Mouse (Mus musculus): ENCODE data around the gene Hhat.
A peak's percentile ranks its signal among the peaks of the same experiment; 100 is the strongest.

Gene Hhat

DNA sequence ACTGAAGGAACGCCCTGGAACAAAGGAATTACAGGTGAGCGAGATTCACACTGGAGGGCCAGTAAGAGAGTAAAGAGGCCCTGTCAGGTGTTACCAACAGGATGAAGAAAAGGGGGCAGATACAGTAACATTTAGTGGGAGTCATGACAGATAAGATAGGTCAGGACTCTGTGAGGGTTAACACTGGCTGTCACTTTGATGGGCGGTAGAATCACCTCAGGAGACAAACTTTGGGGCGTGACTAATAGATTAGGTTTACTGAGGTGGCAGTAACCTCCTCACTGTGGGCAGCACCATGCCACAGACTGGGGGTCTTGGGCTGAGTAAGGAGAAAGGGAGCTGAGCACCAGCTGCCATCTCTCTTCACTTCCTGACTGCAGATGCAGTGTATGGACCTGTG is 121.0 kb downstream of the Hhat start:
- DNase-seq: no peak

- no peak for DNase-seq
Measured at GRCm38 (mm10) chr1:192649233-192649632, 121.8 kb downstream of the Hhat start.

GRCm38 (mm10) chr1:192647361-192647760 is 123.7 kb downstream of the Hhat start:
- DNase-seq: no peak

DNA sequence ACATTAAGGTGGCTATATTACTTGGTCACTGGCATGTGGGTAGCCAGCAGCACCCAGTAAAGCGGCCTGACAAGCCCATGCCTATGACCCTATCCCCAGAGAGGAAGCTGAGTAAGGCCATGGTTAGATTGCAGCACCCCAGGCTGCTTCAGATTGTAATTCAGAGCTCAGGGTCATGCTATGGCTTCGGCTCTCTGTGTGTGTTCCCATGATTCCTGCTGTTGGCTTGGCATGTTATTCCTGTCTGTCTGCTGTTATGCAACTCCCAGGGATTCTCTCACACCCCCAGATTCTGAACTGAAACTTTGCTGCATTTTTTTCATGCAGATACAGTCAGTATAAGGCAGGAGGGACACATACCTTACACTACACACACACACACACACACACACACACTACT is 128.9 kb downstream of the Hhat start:
- no peak for DNase-seq

- no peak for DNase-seq
Measured at GRCm38 (mm10) chr1:192639175-192639574, 131.8 kb downstream of the Hhat start.

GRCm38 (mm10) chr1:192621843-192622242 is 149.2 kb downstream of the Hhat start:
- DNase-seq: no peak

GRCm38 (mm10) chr1:192613271-192613670 is 157.8 kb downstream of the Hhat start:
- DNase-seq: no peak

- DNase-seq: peak; percentile 79 to 90
Measured at GRCm38 (mm10) chr1:192611996-192612739, 158.9 kb downstream of the Hhat start.

DNA sequence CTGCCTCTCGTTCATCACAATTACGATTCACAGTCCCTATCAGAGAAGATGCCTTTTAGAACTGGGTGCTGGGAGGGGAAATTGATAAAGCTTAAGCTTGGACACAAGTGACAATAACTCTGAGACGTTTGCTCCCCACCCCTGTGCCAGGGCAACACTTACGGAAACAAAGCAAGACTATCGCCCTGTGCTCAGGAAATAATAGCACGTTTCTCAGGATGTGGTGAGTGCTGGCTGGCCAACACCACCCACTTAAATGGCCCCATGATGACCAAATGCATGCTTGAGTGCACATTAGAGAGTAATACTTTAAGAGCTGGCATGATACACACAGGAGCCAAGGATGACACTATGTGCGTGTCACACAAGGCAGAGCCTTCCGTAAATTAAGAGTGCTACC is 164.1 kb downstream of the Hhat start:
- DNase-seq: no peak

GRCm38 (mm10) chr1:192604413-192604812 is 166.6 kb downstream of the Hhat start:
- DNase-seq: no peak

DNA sequence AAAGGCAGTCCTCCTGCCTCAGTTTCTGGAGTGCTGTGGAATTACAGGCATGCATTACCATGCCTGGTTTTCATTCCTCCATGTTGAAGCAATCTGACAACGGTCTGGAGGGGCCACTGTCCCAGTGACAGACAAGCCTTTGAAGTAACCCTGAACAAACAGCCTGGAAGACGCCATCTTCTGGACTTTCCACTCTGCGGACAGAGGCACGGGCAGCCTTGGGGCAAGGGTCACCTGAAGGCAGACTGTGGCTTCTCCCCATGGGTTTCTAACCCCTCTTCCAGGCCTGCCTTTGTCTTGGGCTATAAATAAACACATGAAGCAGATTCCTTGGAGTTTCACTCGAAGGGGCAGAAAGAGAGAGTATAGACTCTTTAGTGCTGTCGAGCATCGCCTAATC is 167.5 kb downstream of the Hhat start:
- DNase-seq: peak; percentile 43 to 61

DNA sequence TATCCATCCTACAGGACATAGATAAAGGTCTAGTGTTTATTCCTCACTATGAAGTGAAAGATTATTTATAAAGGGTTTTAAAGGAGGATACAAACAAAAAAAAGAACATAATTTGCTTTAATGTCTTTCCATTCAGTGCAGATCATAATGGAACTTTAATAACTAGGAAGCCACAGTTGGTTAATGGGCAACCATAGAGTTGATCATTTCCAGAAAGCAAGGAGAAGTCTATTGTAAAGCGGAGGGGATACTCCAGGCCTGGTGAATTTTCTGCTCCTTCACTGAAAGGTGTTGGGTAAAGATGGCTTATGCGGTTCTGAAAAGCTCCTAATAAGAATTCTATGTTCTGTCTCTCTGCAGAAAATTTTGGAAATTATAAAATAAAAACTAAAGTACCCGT is 169.8 kb downstream of the Hhat start:
- peak; percentile 27 for DNase-seq

DNA sequence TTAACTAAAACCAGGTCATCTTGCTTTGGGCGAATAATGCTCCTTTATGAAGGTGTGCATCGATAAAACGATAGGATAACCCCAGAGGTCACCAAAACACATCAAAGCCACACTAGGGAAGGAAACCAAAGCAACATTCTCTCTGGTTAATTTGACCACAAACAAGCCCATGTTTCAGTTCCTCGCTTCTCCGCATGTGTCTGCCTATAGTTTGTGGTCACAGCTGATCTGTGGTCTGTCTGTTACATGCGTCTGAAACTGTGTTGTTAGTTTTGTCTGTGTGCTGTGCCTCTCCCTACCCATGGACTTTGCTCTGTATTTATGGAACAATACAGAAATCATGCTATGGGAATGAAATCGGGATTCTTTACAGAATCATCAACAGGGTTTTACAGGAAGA is 171.3 kb downstream of the Hhat start:
- no peak for DNase-seq

- DNase-seq: peak; percentile 76 to 93
Measured at GRCm38 (mm10) chr1:192598380-192598779, 172.6 kb downstream of the Hhat start.

DNA sequence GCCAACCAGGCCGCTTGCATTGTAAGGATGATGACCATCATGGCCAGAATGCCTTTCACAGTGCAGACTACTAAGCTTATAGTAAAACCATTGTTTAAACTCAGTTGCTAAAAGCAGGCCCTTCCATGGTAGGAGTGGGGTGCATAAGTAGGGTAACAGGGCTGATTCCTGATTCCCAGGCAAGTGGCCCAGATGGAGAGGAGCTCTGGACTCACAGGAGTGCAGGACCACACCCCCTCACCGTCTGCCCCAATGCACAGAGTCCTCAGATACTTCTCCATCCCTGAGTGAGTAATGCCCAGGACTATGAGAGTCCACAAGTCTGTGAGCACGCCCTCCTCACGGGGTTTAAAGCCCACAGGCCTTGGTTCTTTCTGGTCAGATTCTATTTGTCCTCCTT is 175.6 kb downstream of the Hhat start:
- DNase-seq: no peak

DNA sequence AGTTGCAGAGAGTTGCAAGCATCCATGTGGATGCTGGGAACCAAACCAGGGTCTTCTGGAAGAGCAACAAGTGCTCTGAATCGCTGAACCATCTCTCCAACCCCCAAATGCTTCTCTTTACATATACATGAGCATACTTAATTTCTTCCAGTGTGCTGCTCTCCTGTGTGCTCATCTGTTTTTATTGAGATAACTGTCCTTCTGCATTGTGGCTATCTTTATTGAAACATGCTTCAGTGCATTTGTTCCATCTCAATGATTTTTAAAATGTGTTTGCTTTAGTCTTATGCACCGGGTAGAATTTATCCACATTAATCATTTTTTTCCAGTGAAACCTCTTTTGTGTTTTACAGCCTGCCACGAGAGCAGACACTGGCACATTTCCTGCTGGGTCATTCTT is 177.5 kb downstream of the Hhat start:
- DNase-seq: no peak

DNA sequence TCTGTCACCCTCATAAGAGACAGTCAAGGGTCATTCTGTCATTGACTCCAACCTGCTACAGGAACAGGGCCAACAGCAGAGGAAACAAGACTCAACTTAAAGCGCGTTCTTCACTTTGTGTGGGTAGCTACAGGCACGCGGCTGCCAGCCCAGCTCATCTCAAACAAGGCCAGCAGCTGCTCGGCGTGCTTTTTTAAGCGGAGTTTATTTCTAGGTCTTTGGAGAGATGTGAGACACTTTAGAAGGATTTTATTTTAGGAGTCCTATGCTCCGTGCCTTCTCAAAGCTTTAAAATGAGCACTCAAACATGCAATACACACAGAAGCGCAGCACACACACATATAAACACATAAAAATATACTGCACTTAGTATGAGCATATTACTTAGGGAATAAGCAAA is 183.6 kb downstream of the Hhat start:
- DNase-seq: no peak

- DNase-seq: no peak
Measured at GRCm38 (mm10) chr1:192585289-192585688, 185.7 kb downstream of the Hhat start.

DNA sequence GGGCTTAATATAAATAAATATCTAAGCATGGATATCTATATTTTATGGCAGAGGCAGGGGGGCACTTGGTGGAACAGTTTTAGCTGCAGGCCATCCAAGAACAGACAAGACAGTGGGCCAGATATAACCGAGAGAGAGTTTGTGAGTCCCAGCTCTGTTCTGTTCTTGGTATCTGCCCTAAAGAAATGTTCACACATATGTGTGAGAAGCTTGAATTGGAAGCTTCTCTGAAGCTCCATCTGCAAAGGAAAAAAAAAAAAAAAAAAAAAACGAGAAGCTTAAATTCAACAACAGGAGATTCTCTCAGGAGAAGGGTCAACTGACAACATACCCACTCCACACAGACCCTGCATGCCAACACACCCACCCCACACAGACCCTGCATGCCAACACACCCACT is 188.1 kb downstream of the Hhat start:
- no peak for DNase-seq

GRCm38 (mm10) chr1:192564691-192565090 is 206.3 kb downstream of the Hhat start:
- DNase-seq: no peak

DNA sequence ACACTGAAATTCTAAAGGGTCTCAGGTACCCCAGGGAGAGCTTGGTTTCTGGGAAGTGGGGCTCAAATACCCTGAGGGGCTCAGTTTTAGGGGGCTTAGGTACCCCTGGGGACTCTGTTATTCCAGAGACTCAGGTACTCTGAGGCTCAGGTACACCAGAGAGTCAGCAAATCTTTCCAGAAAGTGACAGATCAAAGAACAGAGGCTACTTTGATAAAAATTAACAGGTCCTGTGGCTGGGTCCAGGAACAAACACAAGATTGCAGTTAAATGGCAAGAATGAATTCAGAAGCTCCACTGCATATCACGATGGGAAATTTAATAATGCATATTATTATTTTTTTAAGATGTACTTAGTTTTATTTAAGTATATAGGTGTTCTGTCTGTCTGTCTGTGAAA is 211.7 kb downstream of the Hhat start:
- DNase-seq: peak; percentile 23 to 48

DNA sequence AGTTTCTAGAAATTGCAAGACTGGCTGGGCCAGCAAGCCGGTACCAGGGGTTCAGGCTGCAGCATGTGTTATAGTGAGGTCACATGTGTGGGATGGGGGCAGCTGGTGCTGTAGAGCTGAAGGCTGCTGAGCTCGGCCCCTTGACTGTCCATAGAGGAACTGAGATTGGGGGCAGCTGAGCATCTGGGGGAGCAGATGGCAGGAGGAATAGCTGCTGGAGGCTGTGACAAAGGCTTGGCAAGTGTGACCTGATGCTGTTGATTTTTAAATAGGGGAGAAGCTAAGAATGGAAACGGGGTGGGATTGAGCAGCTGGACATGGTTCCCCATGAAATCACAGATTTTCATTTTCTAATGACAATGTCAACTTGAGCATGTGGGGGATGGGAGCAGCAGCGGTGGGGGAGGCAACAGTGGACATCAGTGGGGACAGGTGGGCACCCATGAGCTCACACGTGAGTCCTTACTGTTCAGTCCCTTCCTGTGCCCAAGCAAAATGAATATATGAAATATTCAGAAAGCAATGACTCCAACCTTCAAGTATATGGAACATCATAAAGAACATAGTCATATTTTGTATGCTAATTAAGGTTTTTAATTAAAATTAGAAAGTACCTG is 212.9 kb downstream of the Hhat start:
- no peak for DNase-seq

DNA sequence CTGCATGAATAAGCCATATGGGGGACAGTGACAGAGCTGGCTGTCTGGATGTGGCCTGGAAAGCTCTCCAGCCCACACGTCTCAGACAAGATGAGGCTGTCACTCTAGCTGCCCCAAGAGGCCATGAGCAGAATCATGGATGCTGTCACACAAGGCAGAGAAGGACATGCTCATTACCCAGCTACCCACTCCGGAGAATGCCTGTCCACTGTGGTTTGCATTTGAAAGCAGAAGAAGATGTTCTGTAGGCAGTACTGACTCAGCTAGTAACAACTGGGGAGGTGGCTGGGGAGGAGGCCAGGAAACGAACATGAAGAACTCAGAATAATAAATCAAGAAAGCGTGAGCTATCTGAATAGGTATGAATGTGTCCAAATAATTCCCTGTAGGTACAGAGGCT is 215.5 kb downstream of the Hhat start:
- no peak for DNase-seq

DNA sequence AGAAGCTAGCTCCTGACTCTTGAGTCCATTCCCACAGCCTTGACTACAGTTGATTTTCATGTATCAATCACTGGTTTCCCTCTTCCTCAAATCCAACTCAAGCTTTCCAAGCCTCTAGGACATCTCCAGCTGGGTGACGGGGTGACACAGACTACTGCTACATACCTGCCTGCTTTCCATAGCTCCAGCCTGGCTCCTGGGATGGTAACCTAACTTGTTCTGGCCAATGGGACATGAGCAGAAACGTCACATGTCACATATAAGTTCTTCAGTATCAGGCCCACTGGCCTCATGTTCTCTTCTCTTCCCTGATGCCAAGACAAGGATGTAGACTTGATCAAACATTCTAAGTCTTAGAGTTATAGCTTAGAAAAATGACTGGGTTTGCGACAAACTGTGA is 220.5 kb downstream of the Hhat start:
- DNase-seq: no peak

DNA sequence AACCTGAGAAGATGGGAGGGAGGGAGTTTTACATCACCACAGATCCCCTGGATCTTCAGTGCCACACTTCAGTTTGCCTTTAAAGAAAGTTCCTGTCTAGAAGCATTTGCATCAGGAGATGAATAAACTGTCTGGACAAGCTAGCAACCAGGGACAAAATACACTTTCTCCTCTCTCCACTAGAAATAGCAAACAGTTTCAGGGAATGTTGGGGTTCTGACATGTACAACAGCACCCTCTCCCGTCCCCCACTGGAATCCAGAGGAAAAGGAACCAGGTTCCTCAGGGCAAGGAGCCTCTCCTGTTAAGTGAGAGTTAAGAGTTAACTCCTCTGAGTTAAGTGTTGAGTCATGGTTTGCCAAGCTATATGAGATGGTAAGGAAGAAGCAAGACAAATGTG is 224.2 kb downstream of the Hhat start:
- DNase-seq: peak; percentile 1 to 22
